Mouse (Mus musculus) cerebellum, postnatal 10 days (tissue): ENCODE data around the gene Pik3c2g.
A peak's percentile ranks its signal among the peaks of the same experiment; 100 is the strongest.

Source experiments
- DNase-seq, 2 experiments: peaks; one replicate each; pipeline ENCODE4 v3.0.0; 2021; ENCODE audit warnings: mixed read lengths in 2 of 2

The Pik3c2g gene

DNA sequence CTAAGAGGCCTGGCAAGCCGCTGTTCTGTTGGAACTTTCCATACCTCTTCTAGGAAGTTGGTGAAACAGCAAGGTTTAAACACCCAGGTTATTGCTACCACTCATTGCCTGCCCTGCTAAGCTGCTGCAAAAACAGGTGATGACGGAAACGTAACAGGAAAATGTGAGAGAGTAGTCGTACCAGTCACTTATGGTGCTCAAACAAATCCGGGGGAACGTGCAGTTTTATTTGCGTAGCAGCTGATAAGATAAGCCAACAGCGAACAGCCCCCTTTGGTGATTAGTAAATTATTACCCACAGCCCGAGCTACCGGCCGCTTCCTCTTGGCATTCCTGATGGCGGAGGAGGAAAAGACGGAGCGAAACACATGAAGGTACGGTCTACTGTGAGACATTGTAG lies at the start of gene Pik3c2g:
Pik3c2g (plus strand) TSS at position 330 of the 400 bp plus-strand sequence.
- DNase-seq: no peak

GRCm38 (mm10) chr6:139538469-139538868 lies 48.6 kb upstream of the Pik3c2g start:
- peak; percentile 12 to 32 for DNase-seq

GRCm38 (mm10) chr6:139555537-139556179 lies 31.4 kb upstream of the Pik3c2g start:
- no peak for DNase-seq

DNA sequence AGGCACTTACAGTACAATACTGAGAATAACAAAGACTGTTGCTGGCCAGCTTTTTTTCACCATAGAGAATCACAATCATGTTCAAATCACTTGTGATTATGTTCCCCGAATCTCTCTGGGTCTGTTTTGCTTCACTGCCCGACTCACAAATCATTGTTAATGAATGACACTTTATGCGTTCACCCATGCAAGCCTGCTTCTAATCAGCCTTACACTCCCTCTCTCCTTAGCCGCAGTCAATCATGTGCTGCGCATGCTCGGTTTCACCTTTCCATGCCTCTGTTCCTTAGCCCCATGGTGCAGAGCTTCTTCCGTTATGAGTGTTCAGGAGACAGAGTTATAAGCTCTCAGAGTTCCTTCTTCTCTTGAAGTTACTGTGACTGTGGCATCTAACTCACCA lies 17.8 kb upstream of the Pik3c2g start:
- DNase-seq: no peak

DNA sequence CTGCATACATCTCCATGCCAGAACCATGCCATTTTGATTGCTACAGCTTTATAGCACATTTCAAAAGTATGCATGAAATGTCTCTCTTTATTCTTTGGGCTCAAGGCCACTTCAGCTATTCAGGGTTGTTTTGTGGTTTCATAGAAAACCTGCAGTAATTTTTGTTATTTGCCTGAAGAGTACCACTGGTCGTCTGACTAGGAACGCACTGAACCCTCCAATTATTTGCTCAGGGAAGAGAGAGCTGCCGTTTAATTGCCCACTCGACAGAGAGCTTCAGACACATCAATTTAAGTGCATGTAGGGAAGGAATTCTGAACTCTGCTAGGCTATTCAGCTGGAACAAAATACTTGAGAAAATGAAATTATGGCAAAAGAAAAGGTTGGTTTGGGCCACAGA lies 11.2 kb upstream of the Pik3c2g start:
- DNase-seq: no peak

DNA sequence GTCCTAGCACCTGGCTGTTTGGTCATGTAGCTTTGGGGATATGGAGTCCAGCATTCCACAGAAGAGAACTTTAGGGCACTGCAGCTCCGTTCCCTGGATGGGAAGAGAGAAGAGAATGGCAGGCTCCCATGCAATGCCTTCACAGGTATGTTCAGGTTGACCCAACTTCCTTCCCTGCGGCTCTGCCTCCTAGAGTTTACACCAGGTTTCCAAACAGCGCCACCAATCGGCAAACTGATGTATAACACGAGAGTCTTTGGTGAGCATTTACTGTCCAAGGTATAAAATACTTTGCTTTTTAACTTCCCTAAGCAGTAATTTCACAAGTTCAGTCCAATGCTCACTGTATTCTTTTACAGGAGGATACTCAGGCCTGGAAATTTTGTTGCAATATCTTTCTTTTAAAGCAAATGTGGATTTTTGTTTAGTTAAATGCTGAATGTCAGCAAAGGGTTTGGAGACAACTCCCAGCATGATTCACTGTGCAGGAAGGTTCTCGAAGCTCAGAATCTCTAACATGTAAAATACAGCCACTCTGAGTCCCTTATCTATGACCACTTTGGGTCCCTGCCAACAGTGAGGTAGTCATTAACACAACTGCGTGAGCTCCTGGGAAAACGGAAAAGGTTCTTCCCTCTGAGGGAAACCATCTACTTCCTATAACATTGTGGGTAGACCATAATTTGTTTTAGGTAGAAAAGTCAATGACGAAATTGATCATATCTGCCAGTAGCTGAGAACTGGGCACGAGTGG lies 10.6 kb upstream of the Pik3c2g start:
- peak; percentile 6 to 9 for DNase-seq

- DNase-seq: peak; percentile 5 to 48
These were observed 9.8 kb upstream of the Pik3c2g start for GRCm38 (mm10) chr6:139577026-139577861.

DNA sequence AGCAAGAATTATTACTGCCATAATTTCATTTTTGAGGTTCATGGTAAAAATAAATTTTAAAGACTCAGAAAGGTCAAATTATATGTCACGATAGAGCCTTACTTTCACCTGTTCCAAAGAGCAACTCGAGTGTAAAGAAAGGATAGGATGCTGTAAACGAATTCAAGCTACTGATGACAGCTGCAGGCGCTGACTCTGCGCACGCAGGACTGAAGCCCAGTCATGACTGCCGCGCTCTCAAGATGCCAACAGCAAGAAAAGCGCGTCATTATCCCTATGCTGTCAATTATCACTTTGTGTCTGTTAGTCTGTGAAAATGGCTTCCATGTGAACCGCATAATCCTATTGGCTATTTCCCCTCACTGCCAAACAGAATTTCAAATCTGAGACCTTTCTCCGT lies 457 bp downstream of the Pik3c2g start:
- DNase-seq: no peak

DNA sequence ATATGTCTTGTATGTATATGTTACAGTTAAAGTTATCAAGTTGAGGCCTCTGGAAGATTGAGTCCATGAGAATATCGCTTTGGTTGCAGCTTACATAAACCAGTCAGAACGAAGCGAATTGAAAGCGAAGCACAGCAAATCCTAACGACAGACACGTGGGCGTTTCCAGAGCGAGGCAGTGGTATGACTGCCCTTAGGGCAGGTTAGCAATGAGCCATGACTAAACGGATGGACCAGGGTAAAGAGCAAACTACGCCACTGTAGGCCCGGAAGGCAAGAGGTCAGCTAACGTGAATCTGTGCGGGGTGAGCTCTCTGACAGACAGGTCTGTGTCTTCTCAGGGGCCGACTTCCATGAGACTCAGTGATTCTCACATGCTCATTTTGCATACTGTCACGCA lies 1.4 kb downstream of the Pik3c2g start:
- DNase-seq: no peak

DNA sequence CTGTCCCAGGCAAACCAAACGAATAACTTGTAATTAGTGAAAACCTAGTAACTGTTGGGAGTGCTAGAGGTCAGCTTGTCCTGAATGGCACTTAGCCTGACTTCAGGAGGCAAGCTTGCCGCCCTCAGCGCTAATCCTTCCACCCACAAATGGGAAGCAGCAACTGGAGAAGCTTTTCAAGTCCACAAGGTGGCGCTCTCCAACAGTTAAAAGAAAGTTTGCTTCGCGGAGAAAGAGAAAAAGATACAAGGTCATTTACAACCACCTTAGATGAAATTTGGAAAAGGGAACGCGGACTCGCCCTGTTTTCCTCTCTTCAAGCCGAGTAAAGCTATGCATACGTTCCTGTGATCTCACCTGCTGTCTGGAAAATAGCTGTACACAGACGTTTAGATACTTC lies 2.3 kb downstream of the Pik3c2g start:
- DNase-seq: peak; percentile 77 to 84

GRCm38 (mm10) chr6:139589854-139590253 lies 2.8 kb downstream of the Pik3c2g start:
- no peak for DNase-seq

GRCm38 (mm10) chr6:139592081-139592480 lies 5.1 kb downstream of the Pik3c2g start:
- no peak for DNase-seq

GRCm38 (mm10) chr6:139596433-139596832 lies 9.4 kb downstream of the Pik3c2g start:
- no peak for DNase-seq

- DNase-seq: no peak
These were observed 12.2 kb downstream of the Pik3c2g start for GRCm38 (mm10) chr6:139599216-139599615.

DNA sequence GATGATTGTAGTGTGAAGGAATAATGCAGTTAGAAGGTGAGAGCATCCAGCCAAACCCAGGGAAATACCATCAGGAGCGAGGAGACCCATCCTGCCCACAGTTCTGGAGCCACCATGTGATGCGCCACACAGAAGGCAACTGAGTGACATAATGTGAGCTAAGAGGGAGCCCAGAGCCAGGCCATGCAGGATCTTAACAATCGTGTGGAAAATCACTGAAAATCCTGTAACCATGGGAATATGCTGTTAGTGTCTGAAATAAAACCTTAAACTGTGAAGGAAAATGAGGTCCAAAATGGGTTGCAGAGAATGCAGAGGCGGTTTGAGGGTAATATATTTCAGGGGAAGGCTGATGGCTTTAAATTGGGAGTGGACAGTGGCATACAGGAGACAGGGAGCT lies 31.8 kb downstream of the Pik3c2g start:
- DNase-seq: no peak

GRCm38 (mm10) chr6:139624756-139625155 lies 37.7 kb downstream of the Pik3c2g start:
- no peak for DNase-seq

GRCm38 (mm10) chr6:139634561-139634960 lies 47.5 kb downstream of the Pik3c2g start:
- no peak for DNase-seq

DNA sequence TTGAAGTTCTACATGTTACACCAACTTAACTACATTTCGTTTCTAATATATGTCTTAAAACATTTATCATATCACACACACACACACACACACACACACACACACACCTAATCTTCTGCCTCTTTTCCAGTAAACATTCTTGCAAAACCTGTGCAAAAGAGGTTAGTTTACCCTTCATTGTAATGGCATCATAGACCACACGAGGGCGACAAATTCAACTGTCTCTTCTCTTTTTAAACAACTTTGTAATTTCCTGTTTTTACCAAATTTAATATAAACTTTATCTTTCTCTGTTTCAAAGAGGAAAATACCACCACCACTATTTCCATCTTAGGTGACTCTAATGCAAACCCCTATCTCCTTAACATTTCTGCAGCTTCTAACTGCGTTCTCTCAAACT lies 68.4 kb downstream of the Pik3c2g start:
- peak; percentile 53 to 64 for DNase-seq

DNA sequence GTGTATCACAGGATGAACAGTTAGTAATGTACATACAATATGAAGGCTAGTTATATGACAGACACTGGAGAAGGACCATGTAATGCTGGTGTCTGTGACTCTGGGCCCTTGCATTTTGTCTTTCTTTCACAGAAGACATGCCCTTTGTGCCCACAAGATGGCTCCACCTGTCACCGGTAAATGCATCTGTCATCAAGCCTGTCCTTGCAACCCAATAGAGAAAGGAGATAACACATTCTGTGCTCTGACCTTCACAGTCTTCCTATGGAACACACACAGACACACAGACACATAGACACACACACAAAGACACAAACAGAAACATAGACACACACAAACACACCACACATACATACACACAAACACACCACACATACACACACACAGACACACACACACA lies 75.4 kb downstream of the Pik3c2g start:
- peak; percentile 57 to 61 for DNase-seq

GRCm38 (mm10) chr6:139718416-139718984 lies 131.5 kb downstream of the Pik3c2g start:
- no peak for DNase-seq

DNA sequence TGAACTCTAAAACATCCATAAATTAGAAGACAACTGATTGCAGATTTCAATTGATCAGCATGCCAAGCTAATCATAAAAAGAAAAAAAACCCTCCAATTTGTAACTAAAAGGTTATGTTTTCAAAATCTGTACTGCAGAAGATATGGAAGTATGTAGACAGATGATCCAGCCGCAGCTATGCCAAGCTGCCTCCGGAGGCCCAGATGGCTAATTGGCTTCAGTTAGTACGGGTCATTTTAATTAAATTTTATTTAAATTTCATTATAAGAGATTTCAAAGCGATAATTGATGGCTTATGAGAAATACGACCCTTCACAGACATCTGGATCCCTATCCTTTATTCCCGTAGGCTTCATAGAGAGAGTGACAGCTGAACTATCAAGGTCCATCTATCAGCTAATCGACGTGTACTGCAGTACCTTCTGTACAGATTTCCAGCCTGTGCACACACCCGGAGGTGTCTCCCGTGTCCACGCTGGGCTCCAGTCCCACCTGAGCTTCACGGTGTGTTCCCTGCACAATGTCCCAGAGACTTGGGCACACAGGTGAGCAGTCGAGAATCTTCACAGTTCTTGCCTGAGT lies 132.7 kb downstream of the Pik3c2g start:
- DNase-seq: peak; percentile 16 to 37

DNA sequence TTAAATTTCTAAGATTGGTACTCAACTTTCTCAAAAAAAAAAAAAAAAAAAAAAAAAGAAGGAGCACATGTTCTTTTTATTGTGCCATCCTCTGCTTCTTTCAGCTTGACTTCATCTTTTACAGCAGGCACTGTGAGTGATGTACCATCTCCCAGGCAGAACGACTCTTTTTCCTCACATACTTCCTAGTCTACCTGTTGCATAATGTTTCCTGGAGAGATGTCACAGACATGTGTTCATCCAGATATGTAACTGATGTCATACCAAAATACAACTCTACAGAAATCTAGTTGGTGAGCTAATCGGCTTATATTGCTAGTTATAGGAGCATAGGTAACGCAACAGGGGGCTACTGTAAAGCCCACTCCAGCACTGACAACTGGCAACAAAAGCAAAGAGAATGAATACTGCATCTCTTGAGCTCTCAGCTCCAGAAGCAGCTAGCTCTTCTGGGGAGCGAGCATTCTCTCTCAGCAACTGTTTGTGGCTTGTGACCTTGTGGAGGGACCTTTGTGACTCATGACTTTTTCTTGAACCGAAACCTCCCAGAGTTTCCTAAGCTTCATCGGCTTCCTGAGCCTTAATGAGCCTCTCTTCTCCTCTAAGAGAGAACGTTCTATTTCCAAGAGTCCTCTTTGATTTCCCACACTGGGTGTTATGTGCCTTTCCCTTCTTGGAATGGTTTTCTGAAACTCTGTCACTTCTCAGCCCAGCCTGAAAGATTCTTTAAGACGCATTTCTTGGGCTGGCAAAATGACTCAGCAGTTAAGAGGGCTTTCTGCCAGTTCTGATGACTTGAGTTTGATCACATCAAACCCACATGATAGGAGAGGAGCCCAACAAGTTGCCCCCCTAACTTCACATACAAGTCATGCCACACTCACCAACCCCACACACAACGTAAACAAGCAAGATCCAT lies 148.9 kb downstream of the Pik3c2g start:
- DNase-seq: no peak
